Mouse (Mus musculus) frontal cortex, postnatal 14 days (tissue): Measurements from ENCODE around the gene Ces1d.
A peak's percentile ranks its signal among the peaks of the same experiment; 100 is the strongest.

Experiments used
- DNase-seq, 2 experiments: peaks; one replicate each; pipeline ENCODE4 v3.0.0; 2022; ENCODE audit warnings: low spot score in 2 of 2

The Ces1d gene

GRCm38 (mm10) chr8:93140696-93141095 is 56.9 kb downstream of the Ces1d start:
- peak in 1 of 2 experiments; percentile 8 for DNase-seq

- no peak for DNase-seq
Observed at GRCm38 (mm10) chr8:93132196-93132595, 65.4 kb downstream of the Ces1d start.

DNA sequence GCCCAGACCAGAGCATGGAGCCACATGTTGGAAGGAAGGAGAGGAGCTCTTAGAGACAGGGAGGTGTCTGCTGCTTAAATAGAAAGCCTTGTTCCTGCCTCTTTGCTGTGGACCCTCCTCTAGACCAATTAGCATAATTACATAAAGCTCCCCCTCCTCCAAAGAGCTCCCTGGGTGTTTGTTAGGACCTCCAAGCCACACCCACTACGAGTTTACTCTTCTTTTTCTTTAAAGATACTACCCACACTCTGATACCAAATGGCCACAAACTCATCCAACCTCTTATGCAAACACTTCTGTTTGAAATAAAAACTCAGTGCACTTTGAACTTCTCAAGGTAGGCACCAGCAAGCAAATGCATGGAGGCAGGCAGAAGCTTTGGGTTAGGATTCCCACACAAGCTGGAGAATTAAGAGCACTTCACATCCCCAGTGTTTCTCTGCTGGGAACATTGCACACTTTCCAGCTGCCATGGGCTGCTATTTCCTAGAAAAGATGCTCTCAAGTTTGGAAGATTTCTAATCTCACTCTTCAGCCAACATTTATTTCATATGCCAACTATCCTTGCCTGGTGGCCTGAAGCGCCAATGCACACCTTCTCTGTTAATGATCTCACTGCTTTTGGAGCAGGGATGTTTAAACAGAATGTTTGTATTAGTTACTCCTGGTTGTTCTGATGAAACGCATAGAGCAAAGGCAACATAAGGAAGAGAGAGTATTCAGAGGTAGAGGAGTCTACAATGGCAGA is 66.2 kb downstream of the Ces1d start, which contains the start of gene Ces1c:
TSS of gene Ces1c (minus strand) at position 51 of the 748 bp plus-strand sequence.
- DNase-seq: no peak

DNA sequence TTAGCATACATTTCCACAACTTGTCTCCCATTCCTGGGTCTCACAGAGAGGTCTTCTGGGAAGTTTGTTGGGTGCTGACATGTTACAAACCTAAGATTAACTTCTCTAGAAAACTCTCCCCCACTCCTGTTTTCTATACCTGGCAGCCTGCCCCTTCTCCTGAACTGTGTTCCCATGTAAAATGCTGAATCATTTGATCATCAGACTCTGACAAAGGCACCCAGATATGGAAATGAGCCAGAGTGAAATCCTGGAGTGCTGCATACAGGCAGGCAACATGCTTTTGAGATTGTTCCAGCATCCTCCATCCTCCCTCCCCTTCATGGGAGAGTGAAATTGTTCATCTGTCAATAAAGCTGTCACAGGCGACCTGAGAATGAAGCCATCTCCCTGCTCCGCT is 71.2 kb downstream of the Ces1d start:
- no peak for DNase-seq

GRCm38 (mm10) chr8:93122005-93122404 is 75.6 kb downstream of the Ces1d start:
- no peak for DNase-seq
